Mouse (Mus musculus): ENCODE measurements around the gene Etv1. TPM values are rescaled to one million over a fixed set of nuclear protein-coding genes. Genes with fewer than 3 reads are reported as not detected.

Gene Etv1
- polyA plus RNA-seq, 2 experiments: 10.6 to 22.1 TPM

DNA sequence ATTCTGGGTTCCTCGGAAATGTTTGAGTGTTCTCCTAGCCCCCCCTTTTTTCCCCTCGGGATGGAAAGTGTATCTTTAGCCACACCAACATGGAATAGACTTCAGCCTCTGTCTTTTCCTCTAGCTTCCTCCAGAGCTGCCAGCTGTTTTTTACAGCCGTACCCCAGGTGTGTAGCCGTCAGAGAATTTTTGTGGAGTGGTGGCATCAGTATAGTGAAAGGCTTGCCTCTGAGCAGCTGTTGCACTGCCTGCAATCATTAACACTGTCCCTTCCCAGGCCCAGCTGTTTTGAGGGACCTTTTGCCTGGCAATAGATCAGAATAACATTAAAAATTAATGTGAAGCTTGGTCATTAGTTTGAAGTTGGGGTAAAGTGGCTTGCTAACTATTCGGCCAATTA is 70.8 kb downstream of the Etv1 start:
- Histone ChIP-seq H3K27ac (replicated peaks; ENCODE audit: low read depth, low read length) (no peak overlapping the region), H3K4me1 (ENCODE audit: control insufficient read depth, insufficient read depth, low read length) (peaks cover 9% of the 10 kb centered on the region), H3K27me3 (ENCODE audit: control insufficient read depth, insufficient read depth, low read length) (no peaks in the 10 kb centered on the region), H3K4me3 (replicated peaks; ENCODE audit: low read length) (no peak overlapping the region), H3K9me3 (ENCODE audit: control insufficient read depth, low read length) (no peaks in the 10 kb centered on the region), H3K4me2 (replicated peaks; ENCODE audit: low read depth, low read length, severe bottlenecking) (no peak overlapping the region; the same call in 1 of the 2 replicates), H3K36me3 (ENCODE audit: control insufficient read depth, insufficient read depth, low read length) (no peaks in the 10 kb centered on the region), H3K9ac (ENCODE audit: low read depth, low read length, severe bottlenecking) (no peak overlapping the region)
- ATAC-seq (ENCODE audit: low FRiP score, low read depth) (peak; percentile 76), DNase-seq (ENCODE audit: low spot score) (peak; percentile 14)
- no peak for TF ChIP-seq POLR2A (IDR thresholded peaks at IDR 0.05; ENCODE audit: borderline replicate concordance, extremely low read depth, insufficient read depth, insufficient read length)
- 12% methylated on average over 5 of the region's 5 CpGs for WGBS

GRCm38 (mm10) chr12:38854274-38854673 is 75.1 kb downstream of the Etv1 start:
- no peaks in the 10 kb centered on the region for H3K27me3 ChIP-seq (ENCODE audit: control insufficient read depth, insufficient read depth, low read length)
- no peak overlapping the region for H3K4me3 ChIP-seq (replicated peaks; ENCODE audit: low read length)
- DNase-seq (ENCODE audit: low spot score) (no peak), ATAC-seq (ENCODE audit: low FRiP score, low read depth) (no peak)
- no peak overlapping the region for H3K27ac ChIP-seq (replicated peaks; ENCODE audit: low read depth, low read length)
- peaks cover 6% of the 10 kb centered on the region for H3K4me1 ChIP-seq (ENCODE audit: control insufficient read depth, insufficient read depth, low read length)
- H3K9me3 ChIP-seq (ENCODE audit: control insufficient read depth, low read length): no peaks in the 10 kb centered on the region
- TF ChIP-seq POLR2A (IDR thresholded peaks at IDR 0.05; ENCODE audit: borderline replicate concordance, extremely low read depth, insufficient read depth, insufficient read length): no peak
- H3K36me3 ChIP-seq (ENCODE audit: control insufficient read depth, insufficient read depth, low read length): peaks cover 4% of the 10 kb centered on the region; the same call in 1 of the 2 replicates
- 9% methylated on average over 5 of the region's 5 CpGs for WGBS
- no peak overlapping the region for H3K9ac ChIP-seq (ENCODE audit: low read depth, low read length, severe bottlenecking)
- no peak overlapping the region for H3K4me2 ChIP-seq (replicated peaks; ENCODE audit: low read depth, low read length, severe bottlenecking)

- no peaks in the 10 kb centered on the region for H3K27me3 ChIP-seq (ENCODE audit: control insufficient read depth, insufficient read depth, low read length)
- ATAC-seq (ENCODE audit: low FRiP score, low read depth): no peak
- H3K4me3 ChIP-seq (replicated peaks; ENCODE audit: low read length): no peak overlapping the region
- peaks cover 4% of the 10 kb centered on the region; the same call in 1 of the 2 replicates for H3K36me3 ChIP-seq (ENCODE audit: control insufficient read depth, insufficient read depth, low read length)
- H3K4me2 ChIP-seq (replicated peaks; ENCODE audit: low read depth, low read length, severe bottlenecking): no peak overlapping the region
- 50% methylated on average over 6 of the region's 6 CpGs for WGBS
- no peak for DNase-seq (ENCODE audit: low spot score)
- no peaks in the 10 kb centered on the region for H3K9me3 ChIP-seq (ENCODE audit: control insufficient read depth, low read length)
- no peak for TF ChIP-seq POLR2A (IDR thresholded peaks at IDR 0.05; ENCODE audit: borderline replicate concordance, extremely low read depth, insufficient read depth, insufficient read length)
- peaks cover 4% of the 10 kb centered on the region for H3K4me1 ChIP-seq (ENCODE audit: control insufficient read depth, insufficient read depth, low read length)
- no peak overlapping the region for H3K9ac ChIP-seq (ENCODE audit: low read depth, low read length, severe bottlenecking)
- no peak overlapping the region for H3K27ac ChIP-seq (replicated peaks; ENCODE audit: low read depth, low read length)
Observed at GRCm38 (mm10) chr12:38854751-38855150, 75.6 kb downstream of the Etv1 start.

DNA sequence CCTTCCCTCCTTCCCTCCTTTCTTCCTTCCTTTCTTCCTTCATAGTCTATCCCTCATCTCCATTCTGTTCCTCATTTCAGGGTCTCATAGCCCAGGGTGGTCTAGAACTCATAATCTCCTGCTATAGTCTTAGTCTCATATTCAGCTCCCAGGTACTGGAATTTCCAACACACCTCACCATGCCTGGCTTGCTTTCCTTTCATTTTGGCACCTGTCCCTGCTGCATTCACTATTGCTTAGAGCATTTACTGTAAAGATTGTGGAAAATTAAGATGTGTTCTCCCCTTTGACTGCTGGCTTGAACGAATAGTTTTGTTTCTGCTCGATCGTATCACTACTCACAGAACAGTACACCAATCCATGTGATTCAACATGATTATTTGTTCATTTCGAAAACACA is 80.5 kb downstream of the Etv1 start:
- no peaks in the 10 kb centered on the region for H3K9me3 ChIP-seq (ENCODE audit: control insufficient read depth, low read length)
- no peak overlapping the region for H3K4me2 ChIP-seq (replicated peaks; ENCODE audit: low read depth, low read length, severe bottlenecking)
- no peak overlapping the region for H3K9ac ChIP-seq (ENCODE audit: low read depth, low read length, severe bottlenecking)
- H3K4me1 ChIP-seq (ENCODE audit: control insufficient read depth, insufficient read depth, low read length): no peaks in the 10 kb centered on the region
- H3K4me3 ChIP-seq (replicated peaks; ENCODE audit: low read length): no peak overlapping the region
- DNase-seq (ENCODE audit: low spot score): no peak
- H3K27ac ChIP-seq (replicated peaks; ENCODE audit: low read depth, low read length): no peak overlapping the region
- H3K36me3 ChIP-seq (ENCODE audit: control insufficient read depth, insufficient read depth, low read length): peaks cover 4% of the 10 kb centered on the region; the same call in 1 of the 2 replicates
- 89% methylated on average over 4 of the region's 4 CpGs for WGBS
- ATAC-seq (ENCODE audit: low FRiP score, low read depth): no peak
- H3K27me3 ChIP-seq (ENCODE audit: control insufficient read depth, insufficient read depth, low read length): no peaks in the 10 kb centered on the region
- no peak for TF ChIP-seq POLR2A (IDR thresholded peaks at IDR 0.05; ENCODE audit: borderline replicate concordance, extremely low read depth, insufficient read depth, insufficient read length)

GRCm38 (mm10) chr12:38860168-38861115 is 81.3 kb downstream of the Etv1 start:
- WGBS: 70% methylated on average over 7 of the region's 7 CpGs
- no peak overlapping the region for H3K27ac ChIP-seq (replicated peaks; ENCODE audit: low read depth, low read length)
- ATAC-seq (ENCODE audit: low FRiP score, low read depth) (no peak), DNase-seq (ENCODE audit: low spot score) (no peak)
- no peak overlapping the region for H3K9ac ChIP-seq (ENCODE audit: low read depth, low read length, severe bottlenecking)
- H3K36me3 ChIP-seq (ENCODE audit: control insufficient read depth, insufficient read depth, low read length): peaks cover 4% of the 10 kb centered on the region; the same call in 1 of the 2 replicates
- no peak overlapping the region for H3K4me3 ChIP-seq (replicated peaks; ENCODE audit: low read length)
- H3K9me3 ChIP-seq (ENCODE audit: control insufficient read depth, low read length): no peaks in the 10 kb centered on the region
- no peak overlapping the region for H3K4me2 ChIP-seq (replicated peaks; ENCODE audit: low read depth, low read length, severe bottlenecking)
- H3K4me1 ChIP-seq (ENCODE audit: control insufficient read depth, insufficient read depth, low read length): no peaks in the 10 kb centered on the region
- no peaks in the 10 kb centered on the region for H3K27me3 ChIP-seq (ENCODE audit: control insufficient read depth, insufficient read depth, low read length)
- no peak for TF ChIP-seq POLR2A (IDR thresholded peaks at IDR 0.05; ENCODE audit: borderline replicate concordance, extremely low read depth, insufficient read depth, insufficient read length)

Data from limb, embryonic 14.5 days (tissue).